Mouse (Mus musculus) gastrocnemius, postnatal 36 days (tissue): ENCODE measurements around the gene Zfp385c. TPM values are rescaled to one million over a fixed set of nuclear protein-coding genes. Genes with fewer than 3 reads are reported as not detected.
"Not testable (repeated sequence)": the region's sequence is repeated elsewhere in the genome, so short reads cannot be mapped to it uniquely, and the experiment has no call there.

ENCODE experiments used
- DNase-seq, 2 experiments: peaks; one replicate each; pipeline ENCODE4 v3.0.0; 2022
- intact Hi-C: fragments of 180-260 bp; cut with DNase I; formaldehyde crosslinking; loops from one replicate; pipeline ENCODE4 v1.15.1; 2025
- total RNA-seq, 2 experiments: library from RNA; stranded (reverse); gene quantifications; 2 replicates each; pipeline ENCODE4 v1.2.3; 2021

Zfp385c gene
- total RNA-seq, 2 experiments from 2014 or later: 0.25 to 0.38 TPM

GRCm38 (mm10) chr11:100643612-100644575 is 48.4 kb downstream of the Zfp385c start:
- intact Hi-C loops: no loop called here
- no peak for DNase-seq

GRCm38 (mm10) chr11:100640159-100640906 is 51.9 kb downstream of the Zfp385c start:
- no peak for DNase-seq
- intact Hi-C loops: no loop called here

DNA sequence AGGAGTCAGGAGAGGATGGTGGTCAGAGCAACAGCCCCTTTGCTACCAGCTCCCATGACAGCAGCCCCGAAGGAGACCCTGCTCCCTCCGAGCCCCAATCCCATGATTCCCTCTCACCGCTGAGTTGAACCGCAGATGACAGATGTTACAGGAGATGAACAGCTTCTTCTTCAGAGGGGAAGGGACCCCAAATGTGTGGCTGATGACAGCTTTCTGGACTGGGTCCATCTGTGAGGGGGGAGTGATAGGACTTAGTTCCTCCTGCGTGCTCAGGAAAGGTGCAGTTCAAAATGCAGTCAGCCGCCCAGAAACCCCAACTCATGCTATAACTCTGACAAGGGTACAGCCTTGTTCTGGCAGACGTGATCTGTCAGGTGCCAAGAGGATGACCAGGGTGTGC is 57.7 kb downstream of the Zfp385c start:
- intact Hi-C loops: loop anchor here (2.0 kb wide), 1 partner anchor 54 kb away; no protein-coding TSS in a partner anchor
- DNase-seq: no peak

- DNase-seq: no peak
- intact Hi-C loops: no loop called here
Measured at GRCm38 (mm10) chr11:100628862-100629352, 63.3 kb downstream of the Zfp385c start.

- intact Hi-C loops: no loop called here
Measured at GRCm38 (mm10) chr11:100628056-100628455, 64.2 kb downstream of the Zfp385c start.

DNA sequence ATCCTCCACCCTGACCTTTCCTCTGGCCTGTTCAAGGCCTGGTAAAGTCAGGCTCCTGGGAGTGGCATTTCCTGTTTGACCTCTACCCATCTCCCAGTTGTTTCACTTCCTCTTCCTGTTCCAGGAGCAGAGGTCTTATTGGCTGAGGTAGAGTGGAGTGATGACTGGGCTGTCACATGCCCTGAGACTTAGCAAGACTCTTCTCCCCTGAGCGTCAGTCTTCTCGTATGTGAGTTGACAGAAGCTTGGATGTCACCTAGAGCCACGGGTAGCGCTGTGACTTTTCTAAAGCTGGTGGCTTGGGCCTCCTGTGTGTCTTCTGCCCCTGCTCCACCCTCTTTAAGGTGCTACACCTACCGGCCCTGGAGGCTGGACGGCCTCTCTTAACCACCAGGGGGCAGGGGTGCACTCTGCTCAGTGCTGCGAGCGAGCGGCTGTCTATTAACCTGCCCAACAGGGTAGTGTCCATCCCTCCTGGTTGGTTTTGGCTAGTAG is 65.5 kb downstream of the Zfp385c start:
- peak; percentile 64 to 66 for DNase-seq
- intact Hi-C loops: loop anchor here (2.0 kb wide), 2 partner anchors 56 to 66 kb away; partner anchors contain the start of gene Zfp385c

More at GRCm38 (mm10) chr11:100628056-100628455, 64.2 kb downstream of the Zfp385c start:
- DNase-seq: no peak

- no peak for DNase-seq
- intact Hi-C loops: loop anchor here (2.0 kb wide), 2 partner anchors 55 to 67 kb away; partner anchors contain the start of gene Zfp385c
Measured at GRCm38 (mm10) chr11:100625754-100626700, 66.2 kb downstream of the Zfp385c start.

GRCm38 (mm10) chr11:100623867-100624266 is 68.4 kb downstream of the Zfp385c start:
- no peak for DNase-seq
- intact Hi-C loops: no loop called here

GRCm38 (mm10) chr11:100622714-100623113 is 69.5 kb downstream of the Zfp385c start:
- peak; percentile 93 to 95 for DNase-seq
- intact Hi-C loops: no loop called here

DNA sequence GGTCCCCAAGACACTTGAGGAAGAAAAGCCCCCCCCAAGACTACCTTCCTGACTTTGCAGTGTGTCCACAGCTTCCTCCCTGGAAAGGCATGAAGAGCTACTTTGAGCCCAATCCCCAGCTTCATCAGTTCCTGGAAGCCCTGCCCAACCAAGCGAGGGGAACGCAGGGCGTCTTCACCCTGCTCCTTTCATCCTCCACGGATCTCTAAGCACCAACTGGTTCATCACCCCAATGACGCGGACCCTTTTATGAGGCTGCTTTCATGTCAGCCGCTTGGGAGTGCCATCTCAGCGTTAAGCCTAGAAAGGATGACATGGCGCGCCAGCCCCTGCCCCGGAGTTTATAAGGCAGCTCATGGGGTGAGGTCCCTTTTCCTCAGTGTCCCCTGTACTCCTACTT is 72.3 kb downstream of the Zfp385c start, which contains the start of gene Dnajc7:
TSS of gene Dnajc7 (minus strand) at position 187 of the 400 bp plus-strand sequence.
- intact Hi-C loops: no loop called here
- no peak for DNase-seq

- intact Hi-C loops: no loop called here
Measured at GRCm38 (mm10) chr11:100619485-100619975, 72.7 kb downstream of the Zfp385c start.

DNA sequence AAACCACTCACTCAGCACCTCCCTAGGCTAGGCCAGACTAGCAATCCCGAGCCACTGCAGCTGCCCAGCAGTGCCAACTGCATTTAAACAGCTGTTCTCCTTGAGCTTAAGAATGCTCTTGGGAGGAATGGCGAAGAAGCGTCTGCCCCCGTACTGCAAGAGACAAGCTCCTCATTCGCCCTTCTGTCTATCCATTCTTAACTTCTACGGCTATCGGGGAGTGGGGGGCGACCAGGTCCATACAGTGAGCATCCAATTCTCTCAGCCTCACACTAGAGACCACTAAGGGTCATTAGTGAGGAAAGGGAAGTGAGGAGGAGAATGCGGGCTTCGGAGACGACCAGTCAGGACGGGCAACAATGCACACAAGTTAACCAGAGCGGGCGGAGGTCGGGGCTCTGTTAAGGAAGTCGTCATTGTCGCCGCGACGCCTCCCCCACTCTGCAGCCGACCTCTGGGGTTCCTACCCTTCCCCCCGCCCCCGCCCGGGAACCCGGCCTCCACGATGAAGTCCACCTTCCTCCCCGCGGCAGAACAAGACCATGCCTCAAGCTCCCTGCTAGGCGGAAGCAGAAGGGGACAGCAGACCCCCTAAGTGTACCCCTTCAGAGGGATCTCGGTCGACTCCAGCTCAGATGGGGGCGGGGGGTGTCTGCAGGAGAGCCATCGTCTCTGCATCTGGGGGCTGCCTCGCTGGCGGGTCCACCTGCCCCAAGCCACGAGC is 73.3 kb downstream of the Zfp385c start, which contains the start of gene Nkiras2:
TSS of gene Nkiras2 (plus strand) at position 484 of the 724 bp plus-strand sequence.
- intact Hi-C loops: no loop called here
- peak in 1 of 2 experiments; percentile 48 for DNase-seq

More at GRCm38 (mm10) chr11:100619485-100619975, 72.7 kb downstream of the Zfp385c start:
- DNase-seq: peak; percentile 93

- intact Hi-C loops: no loop called here
- DNase-seq: no peak
Measured at GRCm38 (mm10) chr11:100617480-100617879, 74.8 kb downstream of the Zfp385c start.

DNA sequence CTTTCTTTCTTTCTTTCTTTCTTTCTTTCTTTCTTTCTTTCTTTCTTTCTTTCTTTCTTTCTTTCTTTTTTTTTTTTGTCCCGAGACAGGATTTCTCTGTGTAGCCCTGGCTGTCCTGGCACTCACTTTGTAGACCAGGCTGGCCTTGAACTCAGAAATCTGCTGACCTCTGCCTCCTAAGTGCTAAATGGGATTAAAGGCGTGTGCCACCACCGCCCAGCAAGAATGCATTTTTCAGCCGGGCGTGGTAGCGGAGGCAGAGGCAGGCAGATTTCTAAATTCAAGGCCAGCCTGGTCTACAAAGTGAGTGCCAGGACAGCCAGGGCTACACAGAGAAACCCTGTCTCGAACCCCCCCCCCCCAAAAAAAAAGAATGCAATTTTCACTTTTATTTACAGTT is 75.4 kb downstream of the Zfp385c start:
- DNase-seq, intact Hi-C loops: not testable (repeated sequence)

DNA sequence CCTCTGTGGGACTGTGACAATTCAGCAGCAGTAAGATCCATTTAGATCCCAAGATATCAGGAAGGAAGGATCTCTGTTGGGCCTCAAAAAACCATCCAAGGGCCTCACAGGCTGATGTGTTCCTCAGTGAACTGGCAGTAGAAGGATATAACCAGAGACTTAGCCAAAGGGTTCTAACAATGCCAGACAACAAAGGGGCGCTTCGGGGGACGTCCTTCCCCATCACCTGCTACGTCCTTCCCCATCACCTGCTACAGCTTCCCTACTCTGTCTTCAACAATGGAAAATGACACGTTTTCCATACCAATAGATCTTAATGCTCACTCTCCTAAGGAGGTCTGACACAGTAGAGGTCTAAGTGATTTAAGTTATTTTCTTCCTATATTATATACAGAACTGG is 75.9 kb downstream of the Zfp385c start:
- intact Hi-C loops: no loop called here
- no peak for DNase-seq

GRCm38 (mm10) chr11:100613241-100613640 is 79.0 kb downstream of the Zfp385c start:
- intact Hi-C loops: no loop called here

GRCm38 (mm10) chr11:100611627-100612026 is 80.6 kb downstream of the Zfp385c start:
- no peak for DNase-seq

More at GRCm38 (mm10) chr11:100613241-100613640, 79.0 kb downstream of the Zfp385c start:
- DNase-seq: no peak

GRCm38 (mm10) chr11:100609997-100610680 is 82.1 kb downstream of the Zfp385c start:
- intact Hi-C loops: no loop called here
- no peak for DNase-seq

More at GRCm38 (mm10) chr11:100611627-100612026, 80.6 kb downstream of the Zfp385c start:
- intact Hi-C loops: no loop called here
